Mouse (Mus musculus) embryonic fibroblast, embryonic 13.5 days (primary cell): ENCODE data around the gene Ntm. TPM values are rescaled to one million over a fixed set of nuclear protein-coding genes. Genes with fewer than 3 reads are reported as not detected.

Source experiments
- H3K27ac ChIP-seq: 2 replicates; pipeline ENCODE4 v1.5.1; 2012; ENCODE audit warnings: low read length, control low read depth, inconsistent platforms; ENCODE audit not compliant: insufficient read depth
- H3K4me1 ChIP-seq: 2 replicates; pipeline ENCODE4 v1.6.1; 2011; ENCODE audit warnings: low read length; ENCODE audit not compliant: control insufficient read depth, insufficient read depth
- H3K4me3 ChIP-seq: 2 replicates; pipeline ENCODE4 v1.5.1; 2011; ENCODE audit warnings: mild to moderate bottlenecking, control low read depth, low read length; ENCODE audit not compliant: insufficient read depth
- CTCF ChIP-seq: IDR thresholded peaks from 2 replicates; pipeline ENCODE4 v1.5.1; 2011; ENCODE audit warnings: mild to moderate bottlenecking, control low read depth, low read length, moderate library complexity, borderline replicate concordance; ENCODE audit not compliant: insufficient read depth
- POLR2A ChIP-seq: IDR thresholded peaks from 2 replicates; pipeline ENCODE4 v1.6.1; 2011; ENCODE audit warnings: low read depth, mild to moderate bottlenecking, control low read depth, low read length, moderate library complexity
- polyA plus RNA-seq: library from polyadenylated mRNA; stranded (reverse); fragments of >200 nt; gene quantifications from 2 replicates; pipeline ENCODE4 v1.2.4, GENCODE M21; 2011; ENCODE audit warnings: low read depth; ENCODE audit not compliant: missing spikeins, insufficient read length

Ntm gene
- polyA plus RNA-seq, 1 experiment: 0.95 TPM

DNA sequence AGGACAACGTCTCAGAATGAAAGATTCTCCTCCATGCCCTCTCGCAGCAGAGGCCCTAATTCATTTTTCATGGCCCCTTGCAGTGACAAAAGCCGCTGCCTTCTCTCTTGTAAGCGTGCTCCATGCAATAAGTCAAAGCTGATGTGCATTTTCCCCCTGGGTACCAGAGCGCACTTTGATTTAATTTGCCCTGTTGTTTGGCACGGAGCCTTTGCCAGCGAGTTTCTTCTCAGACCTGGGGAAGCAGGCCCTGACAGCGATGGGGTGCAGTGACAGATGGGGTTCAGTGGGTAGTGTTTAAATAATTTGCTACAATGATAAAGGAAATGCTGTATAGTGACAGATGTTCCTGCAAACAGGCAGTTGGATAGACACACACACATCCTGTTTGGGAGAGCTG lies 904.1 kb downstream of the Ntm start:
- H3K4me1 ChIP-seq: no peaks in the 10 kb centered on the region
- no peak overlapping the region for H3K4me3 ChIP-seq
- H3K27ac ChIP-seq: no peak overlapping the region
- no peak for TF ChIP-seq POLR2A
- TF ChIP-seq CTCF: no peak

DNA sequence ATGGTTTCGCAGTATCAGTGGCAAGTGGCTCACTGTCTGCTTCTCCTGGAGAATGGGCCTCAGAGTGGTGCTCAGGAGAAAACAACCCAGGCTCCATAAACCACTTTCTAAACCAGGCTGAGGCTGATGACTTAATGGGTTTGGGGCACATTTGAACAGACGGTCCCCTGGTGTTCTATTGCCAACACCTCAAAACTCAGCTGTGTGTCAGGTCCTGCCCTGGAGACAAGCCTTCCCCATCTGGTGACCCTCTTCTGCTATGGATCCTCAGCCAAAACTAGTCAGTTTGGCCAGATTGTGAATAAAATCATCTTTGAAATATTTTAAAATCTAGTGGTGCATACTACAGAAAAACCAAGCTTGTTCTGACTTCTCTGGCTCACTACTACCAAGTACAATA lies 907.3 kb downstream of the Ntm start:
- no peak overlapping the region for H3K27ac ChIP-seq
- TF ChIP-seq CTCF (no peak), POLR2A (no peak)
- no peak overlapping the region for H3K4me3 ChIP-seq
- H3K4me1 ChIP-seq: no peaks in the 10 kb centered on the region

DNA sequence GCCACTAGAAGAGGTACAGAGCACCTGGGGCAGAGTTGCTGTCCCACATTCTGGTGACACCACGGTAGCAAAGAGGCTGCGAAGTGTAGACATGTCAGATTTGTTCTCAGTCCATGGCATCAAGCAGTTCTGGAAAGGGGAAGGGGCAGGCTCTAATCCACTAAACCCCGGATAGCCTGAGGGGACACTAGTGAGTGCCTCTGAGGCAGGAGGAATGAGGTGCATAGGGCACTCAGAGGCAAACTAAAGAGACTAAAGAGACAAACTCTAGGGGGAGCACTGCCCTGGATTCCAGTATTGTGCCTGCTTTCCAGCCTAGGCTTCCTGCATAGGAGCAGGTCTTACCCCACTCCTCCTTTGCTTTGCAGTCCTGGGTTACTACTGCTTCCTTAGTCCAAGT lies 926.5 kb downstream of the Ntm start:
- no peak overlapping the region for H3K4me3 ChIP-seq
- H3K27ac ChIP-seq: no peak overlapping the region
- no peak for TF ChIP-seq CTCF
- TF ChIP-seq POLR2A: no peak
- no peaks in the 10 kb centered on the region for H3K4me1 ChIP-seq

DNA sequence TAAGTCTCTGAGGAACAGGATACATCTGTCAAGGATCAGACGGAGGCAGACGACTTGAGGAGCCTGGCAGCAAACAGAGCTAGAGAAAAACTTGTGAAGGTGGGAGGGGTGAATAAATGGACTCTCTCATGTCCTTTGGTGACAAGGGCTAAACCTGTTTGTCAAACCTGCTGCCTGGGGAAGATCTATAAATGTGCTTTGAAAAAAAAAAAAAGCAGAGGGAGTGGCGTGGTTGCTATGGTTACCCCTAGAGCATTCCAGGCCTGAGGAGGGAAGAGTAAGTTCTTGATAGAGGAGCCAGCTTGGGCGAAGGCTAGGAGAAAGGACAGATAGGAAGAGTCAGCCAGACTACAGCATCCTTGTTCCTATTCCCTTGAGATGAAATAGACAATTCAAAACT lies 926.9 kb downstream of the Ntm start:
- TF ChIP-seq CTCF (no peak), POLR2A (no peak)
- no peak overlapping the region for H3K4me3 ChIP-seq
- no peaks in the 10 kb centered on the region for H3K4me1 ChIP-seq
- H3K27ac ChIP-seq: no peak overlapping the region

DNA sequence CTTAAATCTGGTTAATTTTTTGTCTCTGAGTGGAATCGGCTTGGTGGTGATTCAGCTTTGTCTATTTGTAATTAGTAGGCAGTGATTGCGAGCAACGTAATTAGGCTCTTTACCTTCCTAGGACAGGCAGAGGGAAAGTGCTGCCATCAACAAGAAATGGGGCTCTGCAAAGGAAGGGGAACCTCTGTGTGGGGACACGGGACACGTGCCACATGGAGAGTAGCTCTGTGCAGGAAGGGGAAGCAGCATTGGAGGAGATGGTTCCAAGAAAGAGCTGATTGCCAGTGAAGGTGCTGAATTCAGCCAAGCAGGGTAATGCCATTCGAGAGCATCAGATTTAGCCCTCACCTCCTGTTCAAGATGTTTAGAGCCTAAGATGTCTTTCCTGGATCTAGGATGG lies 936.5 kb downstream of the Ntm start:
- TF ChIP-seq CTCF (no peak), POLR2A (no peak)
- H3K4me3 ChIP-seq: no peak overlapping the region
- H3K4me1 ChIP-seq: no peaks in the 10 kb centered on the region
- H3K27ac ChIP-seq: no peak overlapping the region

DNA sequence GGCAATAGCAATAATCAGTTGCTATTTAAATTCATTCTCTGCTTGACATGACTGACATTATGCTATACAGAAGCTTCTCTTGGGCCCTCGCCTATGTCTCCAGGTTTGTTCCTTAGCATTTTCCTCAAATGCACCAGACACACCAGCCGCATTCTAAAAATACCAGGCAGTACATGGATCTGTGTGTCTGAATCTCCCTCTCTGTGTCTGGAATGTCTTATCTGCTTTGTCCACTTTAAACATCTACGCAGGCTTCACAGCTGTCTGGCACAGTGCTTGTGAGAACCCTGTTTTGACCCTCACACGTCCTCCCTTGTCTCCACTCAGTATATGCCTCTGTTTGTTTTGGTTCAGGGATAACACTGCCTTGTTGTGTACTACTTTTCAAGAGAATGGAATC lies 937.3 kb downstream of the Ntm start:
- no peak overlapping the region for H3K27ac ChIP-seq
- H3K4me3 ChIP-seq: no peak overlapping the region
- no peak for TF ChIP-seq POLR2A
- TF ChIP-seq CTCF: no peak
- no peaks in the 10 kb centered on the region for H3K4me1 ChIP-seq

DNA sequence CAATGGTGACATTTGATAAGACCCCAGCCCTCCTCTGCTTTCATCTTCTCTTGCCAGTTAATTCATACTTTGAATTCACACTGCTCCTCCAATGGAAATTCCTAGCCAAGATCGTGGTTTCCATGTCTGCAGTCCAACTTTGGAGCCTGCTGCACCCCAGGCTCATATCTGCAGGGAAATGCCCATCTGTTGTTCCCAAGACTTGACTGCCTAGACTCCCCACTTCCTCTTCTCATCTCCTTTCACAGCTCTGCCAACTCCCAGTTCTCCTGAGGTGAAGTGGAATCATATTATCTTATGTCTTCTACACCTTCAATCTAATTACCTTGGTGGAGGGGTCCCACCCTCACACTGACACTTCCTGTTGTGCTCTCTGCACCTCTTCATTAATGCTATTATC lies 937.8 kb downstream of the Ntm start:
- Histone ChIP-seq H3K4me1 (no peaks in the 10 kb centered on the region), H3K27ac (no peak overlapping the region), H3K4me3 (no peak overlapping the region)
- TF ChIP-seq POLR2A: no peak
- TF ChIP-seq CTCF: no peak

DNA sequence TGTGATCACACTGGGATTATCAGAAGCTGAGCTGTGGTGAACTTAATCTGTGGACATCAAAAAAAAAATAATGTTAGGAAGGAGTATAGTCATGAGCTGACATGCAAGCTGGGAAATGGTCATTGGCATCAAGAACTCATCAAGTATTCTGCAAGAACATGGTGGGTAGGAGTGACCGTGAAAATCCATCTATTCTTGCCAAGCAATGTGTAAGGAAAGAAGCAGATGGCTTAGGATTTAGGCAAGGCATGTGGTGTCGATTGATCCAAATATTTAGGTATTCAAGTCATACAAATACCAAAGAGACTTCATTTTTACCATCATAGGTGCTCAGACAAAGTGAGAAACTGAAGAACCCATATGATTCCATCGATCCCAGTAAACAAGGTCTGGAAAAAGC lies 946.1 kb downstream of the Ntm start:
- H3K4me3 ChIP-seq: no peak overlapping the region
- H3K27ac ChIP-seq: no peak overlapping the region
- TF ChIP-seq POLR2A: no peak
- no peak for TF ChIP-seq CTCF
- H3K4me1 ChIP-seq: no peaks in the 10 kb centered on the region; the same call in 1 of the 2 replicates

DNA sequence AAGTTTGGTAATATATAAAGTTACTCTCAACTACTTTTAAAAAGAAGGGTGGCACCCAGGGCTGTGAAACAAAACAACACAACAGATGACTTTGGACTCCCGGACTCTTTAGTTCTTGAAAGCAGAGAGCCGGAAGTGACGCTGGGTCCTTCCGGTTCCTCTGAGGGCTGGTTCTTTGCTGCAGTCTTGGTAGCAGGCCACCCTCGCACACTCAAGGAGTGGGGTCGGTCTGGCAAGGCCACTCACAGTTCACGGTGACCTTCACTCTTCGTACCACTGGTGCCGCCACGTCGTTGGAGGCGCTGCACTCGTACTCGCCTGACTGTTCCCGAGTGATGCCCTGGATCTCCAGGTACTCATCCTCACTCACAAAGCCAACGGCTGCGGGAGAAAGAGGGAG lies 949.1 kb downstream of the Ntm start:
- H3K4me1 ChIP-seq: peaks cover 3% of the 10 kb centered on the region
- H3K4me3 ChIP-seq: no peak overlapping the region
- TF ChIP-seq CTCF (no peak), POLR2A (no peak)
- H3K27ac ChIP-seq: no peak overlapping the region

DNA sequence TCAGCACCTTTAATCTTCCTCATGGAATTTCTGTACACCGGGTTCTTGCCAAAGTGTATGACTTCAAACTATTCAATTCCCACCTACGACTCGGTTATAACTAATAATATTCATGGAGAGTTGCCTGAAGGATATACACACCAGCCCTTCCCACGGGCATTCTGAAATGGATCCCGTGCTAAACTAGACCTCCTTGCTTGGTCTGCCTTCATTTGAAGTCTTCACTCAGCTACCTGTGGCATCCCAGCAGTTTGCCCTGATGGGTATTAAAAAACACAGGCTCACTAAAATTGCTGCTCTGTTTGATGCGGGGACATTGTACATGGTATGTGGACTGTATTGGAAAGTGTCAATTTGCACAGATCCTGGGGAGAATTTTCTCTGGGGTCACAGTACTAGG lies 950.4 kb downstream of the Ntm start:
- Histone ChIP-seq H3K4me1 (peaks cover 3% of the 10 kb centered on the region), H3K27ac (no peak overlapping the region), H3K4me3 (no peak overlapping the region)
- TF ChIP-seq POLR2A (no peak), CTCF (no peak)

DNA sequence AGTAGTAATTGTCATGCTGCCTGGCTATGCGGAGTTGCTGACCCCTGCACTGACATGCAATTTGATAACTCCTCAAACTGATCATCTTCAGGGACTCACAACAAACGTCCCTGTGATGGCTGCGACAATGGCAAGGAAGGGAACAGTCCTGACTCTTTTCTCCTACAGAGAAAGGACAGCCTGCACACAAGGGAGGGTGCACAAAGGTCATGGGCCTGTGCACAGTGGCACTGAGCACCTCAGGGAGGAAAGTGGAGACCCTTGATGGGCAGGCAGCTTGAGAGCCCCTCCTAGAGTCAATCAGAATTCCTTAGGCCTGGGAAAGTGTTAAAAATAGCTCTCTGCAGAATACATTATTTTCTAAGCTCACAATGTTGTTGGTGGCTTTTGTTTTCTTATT lies 951.5 kb downstream of the Ntm start:
- Histone ChIP-seq H3K4me1 (peaks cover 3% of the 10 kb centered on the region), H3K4me3 (no peak overlapping the region), H3K27ac (no peak overlapping the region)
- TF ChIP-seq POLR2A (no peak), CTCF (no peak)

DNA sequence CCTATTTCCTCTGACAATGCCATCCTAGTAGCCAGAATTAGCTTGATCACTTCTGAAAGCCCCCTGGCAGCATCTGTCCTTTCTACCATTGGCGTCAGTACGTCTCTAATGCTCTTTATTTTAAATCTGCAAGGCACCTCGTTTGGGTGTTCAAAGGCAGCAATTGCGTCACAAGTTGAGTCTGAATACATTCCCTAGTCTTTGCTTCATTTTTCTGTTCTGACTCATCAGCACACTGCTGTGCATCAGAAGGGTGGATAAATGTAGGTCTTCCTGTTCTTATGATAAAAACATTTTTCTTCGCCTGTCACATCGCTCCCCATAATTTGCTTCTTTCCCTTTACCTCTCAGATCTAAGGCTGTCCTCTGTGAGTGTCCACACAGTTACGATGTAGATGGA lies 958.4 kb downstream of the Ntm start:
- TF ChIP-seq POLR2A (no peak), CTCF (no peak)
- H3K27ac ChIP-seq: peak overlapping the region; percentile 31; the same call in 1 of the 2 replicates
- H3K4me3 ChIP-seq: no peak overlapping the region
- H3K4me1 ChIP-seq: peaks cover 17% of the 10 kb centered on the region
